In the genomic region with DNA sequence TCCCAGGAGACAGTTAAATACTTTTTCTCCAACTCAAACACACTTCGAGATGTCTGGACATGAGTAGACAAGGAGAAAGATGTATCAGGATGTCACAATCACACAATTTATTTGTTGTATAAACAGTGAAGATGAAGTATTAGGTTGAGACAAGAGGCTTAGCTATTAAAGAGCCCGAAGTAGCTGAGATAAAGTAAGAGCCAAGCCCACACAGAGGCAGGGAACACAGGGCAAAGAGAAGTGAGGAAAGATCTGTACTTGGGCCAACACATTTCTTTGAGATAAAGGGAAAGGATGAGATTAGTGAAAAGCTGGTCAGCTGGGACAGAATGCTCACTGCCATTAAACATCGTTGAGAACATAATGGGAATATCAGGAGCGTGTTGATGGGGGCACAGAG, we compare ENCODE assay signal across 16 mouse cellular contexts.
"Had no signal": no experiment of that assay in that cellular context is flagged by ENCODE, and none has a peak within 500 bp of the region (broad histone marks: within the 10 kb centered on the region; RNA-seq: fewer than 3 reads in every experiment).

No protein-coding gene starts in this region.

- H3K4me3 ChIP-seq: liver, embryonic 13.5 days; liver, embryonic 15.5 days; megakaryocyte, embryonic 14.5 days; midbrain, embryonic 12.5 days; neural tube, embryonic 12.5 days; stomach, embryonic 15.5 days had no signal

- H3K36me3 ChIP-seq: liver, embryonic 13.5 days; liver, embryonic 15.5 days; midbrain, embryonic 12.5 days; neural tube, embryonic 12.5 days; stomach, embryonic 15.5 days had no signal

- H3K4me2 ChIP-seq: liver, embryonic 11.5 days; liver, embryonic 13.5 days; liver, embryonic 15.5 days; midbrain, embryonic 12.5 days; neural tube, embryonic 12.5 days; stomach, embryonic 15.5 days had no signal

- H3K27me3 ChIP-seq: liver, embryonic 13.5 days; liver, embryonic 15.5 days; megakaryocyte, embryonic 14.5 days; midbrain, embryonic 12.5 days; neural tube, embryonic 12.5 days; stomach, embryonic 15.5 days had no signal

- H3K4me1 ChIP-seq: liver, embryonic 13.5 days; liver, embryonic 15.5 days; megakaryocyte, embryonic 14.5 days; midbrain, embryonic 12.5 days; neural tube, embryonic 12.5 days; stomach, embryonic 15.5 days had no signal

- H3K9ac ChIP-seq: liver, embryonic 13.5 days; liver, embryonic 15.5 days; liver, postnatal 0 days; midbrain, embryonic 12.5 days; neural tube, embryonic 12.5 days; stomach, embryonic 15.5 days had no signal

- H3K27ac ChIP-seq: liver, embryonic 13.5 days; liver, embryonic 15.5 days; macrophage; midbrain, embryonic 12.5 days; neural tube, embryonic 12.5 days; stomach, embryonic 15.5 days; stomach, postnatal 0 days had no signal

- ATAC-seq: liver, postnatal 0 days had no signal

- DNase-seq: liver, embryonic 13.5 days; liver, postnatal 0 days; lung, postnatal 10 days; midbrain, embryonic 14.5 days; right cerebral cortex, postnatal 14 days; thymus, adult 2 months; thymus, postnatal 25 days; thymus, postnatal 4 days had no signal

- H3K9me3 ChIP-seq: liver, embryonic 13.5 days; liver, embryonic 15.5 days; midbrain, embryonic 12.5 days; neural tube, embryonic 12.5 days; stomach, embryonic 15.5 days had no signal
